Mouse (Mus musculus): ENCODE measurements around the gene Polr1e.

DNA sequence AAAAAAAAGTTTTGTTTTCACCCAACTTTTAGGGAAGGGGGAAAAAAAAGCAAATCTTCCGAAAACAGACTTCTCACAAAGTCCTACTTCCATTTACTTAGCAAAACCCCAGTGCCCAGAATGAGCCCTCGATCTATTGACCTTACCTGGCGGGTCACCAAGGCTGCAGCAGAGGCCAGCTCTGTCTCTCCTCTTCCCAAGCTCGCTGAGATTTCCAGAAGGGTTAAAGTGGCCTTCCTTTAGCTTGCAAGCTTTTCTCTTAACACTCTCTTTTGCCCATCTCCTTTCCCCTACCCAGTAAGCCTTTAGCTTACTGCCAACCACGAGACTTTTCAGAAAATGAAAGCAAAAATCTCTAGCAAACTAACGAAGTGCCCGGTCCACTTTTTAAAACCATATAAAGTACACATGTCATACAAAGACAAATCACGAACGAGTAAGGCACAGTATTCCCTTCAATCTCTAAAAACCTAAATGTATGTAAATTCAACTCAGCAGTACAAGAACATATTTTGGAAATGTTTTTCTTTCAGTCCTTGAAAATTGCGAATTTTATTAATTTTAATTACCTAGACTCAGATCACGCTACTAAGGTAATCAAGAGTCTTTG is 7.5 kb upstream of the Polr1e start:
- TF ChIP-seq POLR2A (IDR thresholded peaks at IDR 0.05; ENCODE audit: borderline replicate concordance, extremely low read depth, low read depth, low read length) = no peak
- TF ChIP-seq CTCF (IDR thresholded peaks at IDR 0.05; ENCODE audit: insufficient read depth, low read length) = no peak
